Mouse (Mus musculus) right cerebral cortex, adult 2 months (tissue): ENCODE data around the gene Tbcd.

ENCODE experiments used
- DNase-seq, 2 experiments: peaks; one replicate each; pipeline ENCODE4 v3.0.0; 2021 to 2022; ENCODE audit warnings: low spot score in 2 of 2

The Tbcd gene

DNA sequence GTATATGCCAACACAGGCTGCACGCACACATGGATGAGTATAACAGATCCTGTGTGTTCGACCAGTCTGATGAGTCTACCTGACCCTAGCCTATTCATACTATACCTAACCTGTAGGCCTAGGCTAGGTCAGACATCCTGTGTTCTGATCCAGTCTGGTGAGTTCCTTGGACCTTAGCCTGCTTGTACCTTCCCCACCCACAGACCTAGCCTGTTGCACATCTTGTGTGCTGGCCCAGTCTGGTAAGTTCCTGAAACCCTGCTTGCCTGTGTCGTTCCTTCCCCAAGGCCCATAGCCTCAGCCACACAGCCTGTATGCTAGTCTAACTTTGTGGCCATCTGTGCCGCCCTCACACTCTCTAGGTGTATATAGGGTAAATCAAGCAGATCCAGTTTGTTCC is 112.5 kb downstream of the Tbcd start:
- DNase-seq = no peak

DNA sequence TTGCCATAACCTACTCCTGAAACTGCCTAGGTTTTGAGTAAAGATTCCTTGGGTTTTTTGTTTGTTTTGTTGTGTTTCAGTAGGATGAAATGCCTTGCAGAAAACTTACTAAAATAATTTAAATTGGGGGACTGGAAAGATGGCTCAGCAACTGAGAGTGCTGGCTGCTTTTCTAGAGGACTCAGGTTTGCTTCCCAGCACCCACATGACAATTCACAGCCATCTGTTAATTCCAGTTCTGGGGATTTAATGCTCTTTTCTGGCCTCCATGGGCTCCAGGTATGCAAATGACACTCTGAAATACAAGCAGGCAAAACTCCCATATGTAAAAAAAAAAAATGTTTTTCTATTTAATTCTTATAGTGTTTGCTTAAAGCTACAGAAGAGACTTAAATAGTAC is 130.1 kb downstream of the Tbcd start:
- DNase-seq = peak; percentile 18 to 24

DNA sequence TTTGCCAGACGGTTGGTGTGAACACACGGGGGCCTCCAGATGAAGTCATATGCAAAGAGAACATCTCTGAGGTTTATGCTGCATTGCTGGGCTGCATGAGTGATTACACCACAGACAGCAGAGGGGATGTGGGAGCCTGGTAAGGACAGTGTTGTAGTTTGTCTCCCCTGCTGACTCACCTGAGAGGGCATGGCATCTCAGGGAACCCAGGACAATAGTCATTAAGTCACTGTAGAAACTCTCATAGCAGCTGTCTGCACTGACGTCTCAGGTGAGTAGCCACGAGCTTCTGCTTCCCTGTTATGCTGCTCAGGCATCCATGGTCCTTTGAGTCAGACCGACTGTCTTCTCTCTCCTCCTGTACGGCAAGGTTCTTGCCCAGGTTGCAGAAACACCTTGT is 145.5 kb downstream of the Tbcd start:
- no peak for DNase-seq

DNA sequence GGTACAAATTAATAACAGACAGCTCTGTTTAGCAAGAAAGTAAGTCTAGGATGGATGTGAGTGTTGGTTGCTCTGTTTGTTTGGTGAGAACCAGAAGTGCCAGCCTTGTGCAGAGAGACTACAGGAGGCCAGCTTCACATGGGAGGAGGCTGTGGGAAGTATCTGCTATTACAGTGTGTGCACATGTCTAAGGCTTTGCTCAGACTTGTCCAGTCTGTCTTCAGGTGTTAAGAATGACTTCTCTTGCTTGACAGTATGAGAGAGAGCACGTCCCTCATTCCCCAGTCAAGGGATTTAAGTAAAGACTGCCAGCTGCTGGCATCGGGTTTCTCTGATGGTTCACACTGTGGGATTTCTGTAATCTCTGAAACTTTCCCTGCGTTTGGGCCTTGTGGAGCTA is 149.7 kb downstream of the Tbcd start:
- no peak for DNase-seq

DNA sequence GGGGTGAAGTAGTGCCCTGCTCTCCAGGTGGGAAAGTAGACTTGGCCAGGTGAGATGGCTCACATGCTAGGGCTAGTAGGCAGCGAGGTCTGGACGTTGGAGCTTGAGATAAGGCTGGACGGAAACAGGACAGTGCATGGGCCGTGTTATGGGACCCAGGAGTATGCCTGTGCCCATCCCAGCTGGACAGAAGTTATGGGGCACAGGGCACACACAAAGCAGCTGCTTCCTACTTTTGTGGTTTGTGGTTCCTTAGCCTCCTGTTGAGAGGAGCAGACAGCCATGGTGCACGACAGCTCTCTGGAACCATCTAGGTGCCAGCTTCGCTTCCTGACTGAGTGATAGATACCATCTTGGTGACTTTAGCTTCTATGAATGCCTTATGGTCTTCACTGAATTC is 153.9 kb downstream of the Tbcd start:
- DNase-seq = no peak

DNA sequence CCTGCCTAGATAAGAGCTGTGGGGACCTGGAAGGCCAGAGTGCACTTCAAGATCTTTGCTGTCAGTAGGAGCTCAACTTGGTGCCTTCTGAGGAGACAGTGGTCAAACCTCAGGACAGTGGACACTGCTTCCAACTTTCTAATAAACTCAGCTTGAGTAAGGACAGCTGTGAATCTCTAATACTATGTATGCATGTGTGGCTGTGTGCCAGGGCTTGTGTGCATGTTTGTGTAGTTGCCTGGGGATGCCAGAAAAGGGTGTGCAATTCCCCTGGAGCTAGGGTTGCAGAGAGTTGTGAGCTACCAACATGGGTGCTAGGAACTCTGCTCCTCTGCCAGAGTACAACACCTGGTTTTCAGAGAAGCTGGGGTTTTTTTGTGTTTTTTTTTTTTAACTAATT is 159.2 kb downstream of the Tbcd start:
- DNase-seq = no peak

DNA sequence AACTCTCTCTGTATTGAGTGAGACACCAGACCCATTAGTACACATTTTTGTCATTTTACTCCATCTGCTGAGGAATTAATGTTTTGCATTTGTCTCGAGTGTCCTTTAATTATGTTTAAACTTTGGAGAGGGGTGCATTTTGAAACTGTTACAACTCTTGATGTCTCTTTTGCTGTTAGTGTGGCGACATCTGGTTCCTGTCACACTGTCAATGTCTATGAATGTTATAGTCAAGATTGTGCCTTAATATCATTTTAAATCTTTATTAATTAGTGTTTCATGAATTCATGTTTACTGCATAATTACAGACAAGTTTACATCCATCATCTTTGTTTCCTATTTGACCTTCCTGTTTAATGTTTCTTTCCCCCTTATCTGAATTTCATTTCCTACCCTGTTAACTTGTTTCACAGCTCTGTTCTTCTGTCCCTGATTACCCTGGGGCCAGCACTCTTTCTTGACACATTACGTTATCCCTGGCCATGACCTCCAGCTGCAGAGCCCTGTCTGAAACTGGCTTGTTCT is 164.3 kb downstream of the Tbcd start:
- no peak for DNase-seq

DNA sequence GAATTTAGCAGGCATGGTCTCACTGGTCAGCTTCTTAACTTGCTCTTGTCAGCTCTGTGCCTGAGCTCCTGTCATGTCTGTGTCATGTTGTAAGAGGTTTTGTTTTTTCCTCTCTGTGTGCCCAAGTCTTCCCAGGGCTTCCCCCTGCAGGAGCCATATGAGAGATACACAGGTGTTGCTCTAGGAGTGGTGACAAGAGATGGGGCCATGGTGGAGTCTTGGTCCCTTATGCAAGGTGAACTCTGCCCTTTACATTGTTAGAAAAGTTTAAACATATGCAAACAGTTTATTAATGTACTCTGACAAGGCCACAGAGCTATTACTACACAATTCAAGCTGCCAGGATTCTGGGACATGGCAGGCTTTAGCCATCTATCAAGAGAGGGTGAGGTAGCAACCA is 164.8 kb downstream of the Tbcd start:
- no peak for DNase-seq

DNA sequence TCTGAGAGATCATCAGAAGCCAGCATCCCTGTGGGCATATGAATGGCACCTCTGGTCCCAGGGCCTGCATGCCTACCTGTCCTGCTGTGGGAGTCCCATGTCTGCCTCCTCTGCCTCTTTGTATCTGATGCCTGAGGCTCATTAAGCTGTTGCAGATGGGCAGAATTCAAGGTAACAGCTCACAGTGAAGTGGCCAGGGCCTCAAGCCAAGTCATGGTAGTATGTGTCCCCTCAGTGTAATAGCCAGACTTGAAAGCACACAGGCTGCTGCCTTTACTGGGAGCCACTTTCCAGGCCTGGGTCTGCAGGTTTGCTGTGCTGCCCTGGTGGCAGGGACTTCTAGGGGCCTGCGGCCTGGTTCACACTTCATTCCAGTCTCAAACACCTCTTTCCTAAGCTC is 165.6 kb downstream of the Tbcd start:
- no peak for DNase-seq

DNA sequence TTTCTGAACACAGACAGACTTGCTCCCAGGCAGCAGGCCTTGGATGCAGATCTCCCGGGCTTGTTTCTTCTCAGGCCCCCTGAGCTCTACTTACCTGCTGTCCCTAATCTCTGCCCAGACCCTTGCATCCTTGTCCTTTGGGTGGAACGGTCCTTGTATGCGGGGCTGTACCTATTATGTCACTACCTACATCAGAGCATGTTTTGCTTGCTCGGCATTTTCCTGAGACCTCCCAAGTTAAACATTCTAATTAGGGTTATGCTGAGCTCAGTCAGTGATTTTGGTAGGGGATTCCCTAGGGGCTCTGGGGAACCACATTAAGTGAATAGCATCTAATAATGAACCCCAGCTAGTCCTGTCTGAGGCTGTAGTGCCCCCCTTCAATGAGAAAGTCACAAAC is 173.3 kb downstream of the Tbcd start:
- no peak for DNase-seq

DNA sequence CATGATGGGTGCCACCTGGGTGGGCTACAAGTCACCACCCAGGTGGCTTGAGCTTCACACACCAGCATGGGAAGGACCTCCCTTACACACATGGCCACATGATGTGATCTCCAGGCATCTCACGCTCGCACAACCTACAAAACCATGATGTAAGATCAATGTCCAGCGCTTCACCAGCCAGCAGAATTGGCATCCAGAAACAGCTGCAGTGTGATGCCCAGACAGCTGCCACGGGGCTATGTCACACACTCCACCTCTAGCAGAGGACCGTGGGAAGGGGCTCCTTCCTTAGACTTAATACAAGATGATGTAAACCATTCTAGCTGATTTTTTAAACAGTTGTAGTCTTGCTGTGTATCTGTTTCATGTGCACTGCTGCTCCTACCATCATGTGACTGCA is 175.8 kb downstream of the Tbcd start:
- DNase-seq = no peak

DNA sequence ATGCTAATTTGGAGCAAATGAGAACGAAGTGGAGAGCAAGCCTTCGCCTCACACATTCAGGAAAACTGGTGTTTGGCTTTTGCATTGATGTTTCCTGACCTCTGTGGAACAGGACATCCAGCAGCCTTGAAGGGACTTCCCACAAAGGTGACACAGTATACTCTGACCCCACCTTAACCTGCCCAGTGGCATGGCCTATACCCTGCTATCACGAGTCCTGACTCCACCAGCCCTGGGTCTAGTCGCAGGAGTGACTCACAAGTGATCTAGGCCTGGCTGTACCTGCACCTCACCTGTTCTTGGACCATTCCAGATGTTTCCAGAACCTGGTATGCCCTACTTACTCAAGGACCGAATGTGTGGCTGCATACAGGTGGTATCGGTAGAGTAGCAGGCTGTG is 177.8 kb downstream of the Tbcd start:
- no peak for DNase-seq

DNA sequence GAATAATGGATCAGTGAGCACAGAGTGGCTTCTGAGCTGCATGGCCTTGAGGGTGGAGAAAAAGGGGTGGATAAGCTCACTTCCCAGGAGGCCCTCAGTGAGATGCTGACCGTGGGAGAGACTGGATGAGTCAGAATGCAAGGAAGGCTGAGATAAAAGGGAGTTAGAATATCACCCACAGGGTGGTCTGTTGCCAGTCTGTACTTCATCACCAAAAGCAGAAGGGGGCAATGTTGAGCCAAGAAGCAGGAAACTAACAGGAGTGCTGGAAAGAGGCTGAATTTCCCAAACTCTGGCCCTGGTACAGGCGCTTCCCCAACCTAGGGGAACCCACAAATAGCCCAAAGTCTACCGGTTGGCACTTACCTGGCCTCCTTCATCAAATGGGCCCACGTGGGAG is 178.7 kb downstream of the Tbcd start:
- DNase-seq = peak in 1 of 2 experiments; percentile 33

DNA sequence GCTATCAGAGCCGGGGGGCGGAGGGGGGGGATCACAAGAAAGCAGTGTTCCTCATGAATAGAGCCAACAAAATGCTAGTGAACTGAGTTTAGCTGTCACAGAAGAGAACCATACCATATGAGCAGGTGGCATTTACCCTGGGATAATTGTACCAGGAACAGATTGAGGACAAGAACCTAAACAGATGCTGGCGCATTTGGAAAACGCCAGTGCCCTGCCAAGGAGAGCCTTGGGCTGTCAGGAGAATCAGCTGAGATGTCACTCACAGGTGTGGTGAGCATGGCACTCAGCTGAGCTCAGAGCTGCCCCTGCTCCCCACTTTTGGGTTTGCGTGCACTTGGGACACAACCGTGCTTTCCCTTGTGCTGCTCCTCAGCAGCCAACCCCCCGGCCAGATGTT is 179.7 kb downstream of the Tbcd start:
- DNase-seq = no peak

DNA sequence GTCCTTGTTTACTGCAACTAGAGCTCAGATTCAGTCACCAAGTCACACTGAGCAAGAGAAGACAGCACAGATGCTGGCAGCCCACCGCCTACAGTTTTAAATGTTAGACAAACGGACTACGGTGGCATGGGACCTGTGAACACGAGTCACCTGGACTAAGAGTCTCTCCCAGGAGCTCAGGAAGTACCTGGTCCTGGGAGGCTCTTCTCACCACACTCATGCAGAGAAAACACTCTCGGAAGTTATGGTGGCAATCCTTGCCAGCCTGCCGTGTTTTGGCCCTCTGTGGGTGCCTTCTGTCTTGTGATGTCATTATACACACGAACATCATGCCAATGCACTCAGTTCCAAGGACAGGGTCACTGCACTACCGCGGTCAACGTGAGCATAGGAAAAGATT is 184.9 kb downstream of the Tbcd start:
- DNase-seq = no peak

DNA sequence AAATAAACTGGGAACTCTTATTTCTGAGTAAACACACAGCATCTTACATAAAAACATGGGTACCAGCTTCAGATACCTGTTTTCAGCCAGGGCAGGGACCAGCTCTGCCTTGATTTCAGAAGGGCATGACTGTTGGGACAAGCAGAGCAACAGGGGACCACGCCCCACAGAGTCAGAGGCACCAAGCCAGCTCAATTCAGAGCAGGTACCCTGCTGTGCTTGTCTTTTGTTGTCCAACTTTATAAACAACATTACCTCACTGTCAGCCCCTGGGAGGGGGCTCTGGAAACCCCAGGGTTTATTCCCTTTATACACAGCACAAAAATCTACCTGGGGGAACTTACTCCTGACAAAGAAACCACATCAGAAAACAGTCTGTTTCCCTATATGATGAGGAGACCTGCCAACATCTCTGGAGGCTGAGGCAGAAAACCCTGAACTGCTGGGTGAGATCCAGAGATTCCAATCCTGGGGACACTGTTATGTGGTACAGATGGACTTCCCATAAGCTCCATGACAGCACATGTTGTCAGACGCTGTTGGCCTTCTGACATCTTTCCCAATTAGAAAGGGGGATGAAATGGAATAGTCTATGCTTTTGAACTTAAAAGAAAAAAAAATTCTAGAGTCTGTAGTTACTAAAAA is 189.9 kb downstream of the Tbcd start:
- no peak for DNase-seq

DNA sequence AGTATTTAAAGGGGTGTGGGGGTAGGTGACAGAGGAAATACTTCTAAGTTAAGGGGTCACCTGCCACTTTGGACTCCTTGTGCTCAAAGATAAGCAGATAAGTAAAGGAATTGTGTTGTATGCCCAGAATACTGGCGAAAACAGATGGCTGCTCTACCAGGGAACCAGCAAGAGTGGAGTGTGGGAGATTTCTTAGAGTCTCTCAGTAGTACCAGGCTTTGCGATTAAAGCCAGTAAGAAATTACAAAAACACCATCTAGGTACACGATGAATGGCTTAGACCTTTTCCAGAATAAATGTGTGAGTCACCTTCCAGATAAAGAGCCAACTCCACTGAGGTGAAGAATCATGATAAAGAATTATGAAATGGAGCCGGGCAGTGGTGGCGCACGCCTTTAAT is 193.6 kb downstream of the Tbcd start:
- DNase-seq = no peak

DNA sequence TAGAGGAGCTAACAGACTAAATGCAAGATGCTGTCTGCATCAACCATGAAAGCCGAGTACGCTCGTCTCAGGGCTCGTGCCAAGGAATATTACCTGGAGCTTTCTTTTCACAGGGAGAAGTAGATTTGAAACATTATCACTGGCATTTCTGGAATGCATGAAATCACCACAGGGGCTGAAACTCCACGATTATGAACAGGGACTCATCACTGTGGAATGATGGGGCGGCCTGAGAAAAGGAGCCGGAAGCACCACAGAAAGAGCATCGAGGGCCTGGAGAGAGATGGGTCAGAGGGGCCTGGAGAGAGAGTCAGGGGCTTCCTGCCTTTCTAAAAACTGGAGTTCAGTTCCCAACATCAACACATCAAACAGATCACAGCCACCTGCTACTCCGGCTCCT is 195.6 kb downstream of the Tbcd start:
- DNase-seq = no peak

DNA sequence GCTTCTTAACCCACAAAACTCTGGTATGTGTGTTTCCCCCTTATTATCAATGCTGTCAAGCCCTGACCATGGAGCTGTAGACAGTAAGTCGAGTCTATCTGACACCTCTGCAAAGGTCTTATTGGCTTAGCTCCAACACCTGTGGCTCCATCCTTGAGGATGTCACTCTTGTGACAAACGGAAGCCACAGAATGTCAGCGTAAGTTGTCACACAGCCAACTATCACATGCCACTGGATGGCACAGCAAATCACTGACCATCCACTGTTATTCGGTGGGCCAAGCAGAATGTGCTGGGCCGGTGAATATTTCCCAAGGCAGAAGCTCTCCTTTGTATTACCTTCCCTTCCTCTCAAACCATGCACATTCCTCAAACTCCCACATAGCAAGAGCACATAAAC is 196.4 kb downstream of the Tbcd start:
- DNase-seq = no peak

DNA sequence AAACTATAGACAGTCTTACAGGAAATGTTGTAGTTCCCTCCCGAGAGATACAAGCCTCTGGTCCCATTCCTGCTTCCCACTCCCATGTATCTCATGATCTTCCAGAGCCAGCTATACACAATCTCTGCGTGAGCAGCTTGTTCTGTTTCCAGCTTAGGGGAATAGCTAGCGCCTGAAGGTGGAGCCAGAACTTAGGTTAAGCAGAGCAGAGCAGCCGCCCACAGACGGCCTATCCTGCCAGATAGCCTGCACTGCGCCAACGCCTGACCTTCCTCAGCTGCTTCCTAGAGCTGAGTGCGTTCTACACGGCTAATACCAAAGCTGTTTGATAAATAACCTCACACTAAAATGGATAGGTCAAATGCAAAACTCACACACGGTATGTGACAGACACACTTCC is 198.2 kb downstream of the Tbcd start:
- peak; percentile 33 to 49 for DNase-seq

DNA sequence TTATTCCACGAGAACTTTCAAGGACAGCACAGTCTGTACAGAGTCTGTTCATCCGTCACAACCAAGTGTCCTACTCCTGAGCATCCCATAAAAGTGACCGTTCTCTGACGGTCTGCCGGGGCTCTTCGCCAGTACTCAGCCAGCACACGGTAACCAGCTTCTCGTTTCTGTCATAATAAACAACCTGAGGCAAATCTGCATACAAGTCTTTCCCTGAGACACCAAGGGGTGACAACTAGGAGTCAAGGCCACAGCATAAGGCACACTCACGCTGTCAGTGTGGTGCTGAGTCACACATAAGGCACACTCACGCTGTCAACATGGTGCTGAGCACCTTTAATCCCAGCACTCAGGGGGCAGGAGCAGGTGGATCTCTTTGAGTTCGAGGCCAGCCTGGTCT is 198.9 kb downstream of the Tbcd start:
- DNase-seq = no peak

DNA sequence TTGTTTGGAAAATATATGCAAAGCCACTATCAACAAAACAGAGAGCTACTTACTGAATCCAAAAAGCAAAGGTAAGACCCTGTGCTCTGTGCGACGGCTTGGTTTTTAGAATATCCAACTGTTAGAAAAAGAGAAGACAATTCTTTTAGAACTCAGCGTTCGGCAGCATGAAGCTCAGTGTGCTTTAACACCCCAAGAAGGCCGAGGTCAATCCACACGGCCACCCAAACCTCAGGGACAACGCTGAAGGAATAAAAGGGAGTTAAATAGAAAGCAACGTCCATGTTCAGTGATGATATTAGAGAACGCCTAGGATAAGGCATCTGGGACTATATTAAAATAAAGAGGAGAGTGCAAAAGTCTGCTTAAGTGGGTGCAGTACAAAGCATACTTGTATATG is 199.8 kb downstream of the Tbcd start:
- DNase-seq = no peak

DNA sequence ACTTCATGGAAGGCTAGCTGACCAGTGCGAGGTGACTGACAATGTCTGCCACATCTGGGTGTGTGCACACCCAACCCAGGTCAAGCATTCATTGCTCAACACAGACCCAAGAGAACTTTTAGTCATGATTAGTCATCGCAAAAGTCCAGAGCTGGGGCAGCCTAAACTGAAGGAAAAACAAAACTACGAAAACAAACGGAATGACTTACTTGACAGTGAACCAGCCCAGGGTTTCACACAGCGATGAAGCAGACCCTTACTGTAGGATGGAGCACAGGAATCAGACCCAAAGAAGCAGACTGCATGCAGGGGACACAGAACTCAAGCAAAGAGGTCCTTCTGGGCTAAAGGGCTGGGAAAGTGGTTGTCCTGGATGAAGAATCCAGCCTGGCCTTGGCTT is 200.2 kb downstream of the Tbcd start:
- no peak for DNase-seq

DNA sequence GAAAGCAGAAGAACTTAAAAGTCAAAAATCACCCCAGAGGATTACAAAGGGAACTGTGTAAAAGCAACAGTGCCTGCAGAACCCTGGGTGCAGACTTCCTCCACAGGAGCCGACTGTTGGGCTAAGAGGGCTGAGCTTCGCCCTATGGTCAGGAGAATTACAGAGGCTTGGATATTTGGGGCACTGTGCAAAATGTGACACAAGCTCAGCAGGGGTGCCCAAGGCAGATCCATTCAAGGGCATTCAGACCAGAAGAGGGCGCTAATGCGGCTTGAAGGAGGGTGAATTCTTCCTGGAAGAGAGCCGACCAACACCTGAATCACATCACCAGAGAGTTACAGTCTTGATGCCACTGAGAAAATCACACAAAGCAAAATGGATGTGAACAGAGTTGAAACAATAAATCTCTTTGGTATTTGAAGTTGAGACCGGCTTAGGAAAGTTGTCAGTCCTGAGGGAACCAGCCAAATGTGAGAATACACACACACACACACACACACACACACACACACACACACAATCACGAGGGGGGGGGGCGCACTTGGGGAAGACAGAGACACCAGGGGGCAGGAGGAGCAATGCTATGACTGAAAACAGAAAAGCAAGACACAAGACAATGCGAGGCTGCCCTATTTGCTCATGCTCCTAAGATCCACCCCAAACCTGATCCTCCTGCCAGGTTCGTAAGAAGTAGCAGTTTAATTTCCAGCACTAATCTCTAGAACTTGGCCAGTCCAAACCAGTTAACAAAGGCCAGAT is 201.0 kb downstream of the Tbcd start:
- peak; percentile 44 to 57 for DNase-seq
